Mouse (Mus musculus) adrenal gland, postnatal 0 days (tissue): ENCODE data around the gene Nemp2. TPM values are rescaled to one million over a fixed set of nuclear protein-coding genes. Genes with fewer than 3 reads are reported as not detected.

ENCODE experiments used
- polyA plus RNA-seq: library from polyadenylated mRNA; unstranded; fragments of >200 nt; fragmentation: Nextera tagmentation; extraction: Ambion mirVana; gene quantifications from 2 replicates; pipeline ENCODE4 v1.2.1, GENCODE M21; 2015

The Nemp2 gene
- 3.4 and 3.5 TPM in 2 replicates for polyA plus RNA-seq

DNA sequence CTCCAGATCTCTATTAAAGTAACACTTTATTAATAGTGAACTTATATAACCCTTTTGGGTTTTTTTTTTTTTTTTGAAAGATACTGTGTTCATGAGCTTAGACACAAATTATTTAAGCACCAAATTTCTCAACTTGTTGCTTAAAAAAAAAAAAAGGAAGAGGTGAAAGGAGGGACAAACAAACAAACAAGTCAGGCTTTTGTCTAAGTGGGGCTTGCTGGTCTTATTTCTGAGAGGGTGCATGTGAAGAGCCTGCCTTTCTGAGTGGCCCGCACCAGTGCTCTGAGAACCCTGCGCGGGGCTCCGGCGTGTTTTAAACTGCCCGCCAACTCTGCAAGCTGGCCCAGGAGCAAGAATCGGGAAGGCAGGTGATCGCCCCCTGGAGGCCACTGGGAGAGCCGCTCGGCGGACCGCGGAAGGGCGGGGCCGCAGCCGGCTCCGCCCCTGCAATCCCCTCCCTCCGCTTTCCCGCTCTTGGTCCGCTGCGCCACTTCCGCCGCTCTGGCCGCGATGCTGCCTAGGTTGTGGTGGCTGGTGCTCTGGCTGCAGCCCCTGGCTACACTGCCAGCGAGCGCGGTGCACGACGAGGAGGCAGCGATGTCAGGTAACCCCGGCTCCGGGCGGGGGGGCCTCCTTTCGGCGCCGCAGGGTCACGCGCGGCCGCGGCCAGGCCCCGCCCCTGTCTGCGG is at the start of gene Nemp2:
TSS of gene Nemp2 (plus strand) at position 456 of the 689 bp plus-strand sequence.

Other genes with a start within 250 kb of the Nemp2 start
- gene Nab1, start 130.0 kb upstream of the Nemp2 start, polyA plus RNA-seq = 14.9 and 25.9 TPM in 2 replicates
- gene Mfsd6, start 96.8 kb downstream of the Nemp2 start, polyA plus RNA-seq = 5.6 and 6.4 TPM in 2 replicates
- gene Inpp1, start 187.0 kb downstream of the Nemp2 start, polyA plus RNA-seq = 13.9 and 16.5 TPM in 2 replicates
- gene Hibch, start 214.2 kb downstream of the Nemp2 start, polyA plus RNA-seq = 42.4 and 45.3 TPM in 2 replicates